ENCODE assay signal across 14 mouse cellular contexts in the genomic region with DNA sequence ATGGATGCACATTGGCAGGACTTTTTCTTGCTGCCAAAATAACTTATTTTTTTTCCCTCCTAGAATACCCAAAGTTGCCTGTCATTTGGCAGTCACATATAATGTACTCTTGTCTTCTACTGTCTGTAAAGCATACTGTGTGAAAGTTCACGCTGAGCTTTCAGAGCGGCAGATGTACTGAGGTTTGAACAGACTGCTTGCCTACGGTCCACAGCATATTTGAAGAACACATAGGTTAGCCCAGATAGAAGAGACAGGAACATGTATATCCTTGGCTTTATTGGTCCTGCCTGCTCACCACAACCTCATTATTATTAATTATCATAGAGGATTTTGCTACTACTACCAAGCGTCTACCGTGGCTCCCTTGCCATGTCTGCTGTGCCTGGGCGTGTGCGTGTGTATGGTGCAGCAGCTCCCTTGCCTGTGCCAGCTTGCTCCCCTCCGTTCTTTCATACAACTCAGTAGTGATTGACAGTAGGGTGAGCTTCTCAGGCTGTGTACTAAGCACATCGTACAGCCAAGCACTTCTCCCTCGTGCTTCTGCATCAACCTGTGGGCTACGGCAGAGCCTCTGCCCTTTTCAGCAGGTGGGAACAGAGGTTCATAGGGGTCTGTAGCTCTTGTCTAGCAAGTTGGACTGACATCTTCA.
DNase-seq lines count a peak whose midpoint lies in the region; ATAC-seq and TF ChIP-seq lines count a peak whose summit lies in the region.
"Had no signal": no experiment of that assay in that cellular context is flagged by ENCODE, and none has a peak within 500 bp of the region (broad histone marks: within the 10 kb centered on the region; RNA-seq: fewer than 3 reads in every experiment).

No protein-coding gene starts in this region.

- no peak overlapping the region for H3K9ac ChIP-seq in forebrain, embryonic 16.5 days (replicated peaks; ENCODE audit: low read depth, low read length)
- H3K9ac ChIP-seq: hindbrain, embryonic 13.5 days; neural tube, embryonic 13.5 days had no signal

- peak overlapping the region; percentile 16 for H3K4me3 ChIP-seq in megakaryocyte, embryonic 14.5 days (replicated peaks)
- no peak overlapping the region for H3K4me3 ChIP-seq in forebrain, embryonic 16.5 days (replicated peaks; ENCODE audit: low read length)
- H3K4me3 ChIP-seq in myocyte: no peak overlapping the region
- H3K4me3 ChIP-seq: hindbrain, embryonic 13.5 days; neural tube, embryonic 13.5 days had no signal

- no peak for ATAC-seq in megakaryocyte, adult 5-6 weeks (ENCODE audit: poor library complexity, severe bottlenecking)
- peak; percentile 51 for ATAC-seq in forebrain, embryonic 16.5 days
- ATAC-seq: inflammation-experienced regulatory T-cells, adult 6 months had no signal

- no peak overlapping the region for H3K27ac ChIP-seq in forebrain, embryonic 16.5 days (ENCODE audit: low read length)
- H3K27ac ChIP-seq: kidney, postnatal 0 days; neural tube, embryonic 13.5 days had no signal

- no peak overlapping the region for H3ac ChIP-seq in myocyte (ENCODE audit: control insufficient read depth, insufficient read length)

- peak overlapping the region; percentile 17; the same call in 1 of the 2 replicates for H3K4me2 ChIP-seq in forebrain, embryonic 16.5 days (ENCODE audit: low read length)
- H3K4me2 ChIP-seq in myocyte (ENCODE audit: low read depth): peak overlapping the region; percentile 75
- H3K4me2 ChIP-seq: heart, embryonic 11.5 days; hindbrain, embryonic 13.5 days; liver, embryonic 11.5 days; neural tube, embryonic 13.5 days had no signal

- no peaks in the 10 kb centered on the region for H3K27me3 ChIP-seq in megakaryocyte, embryonic 14.5 days (replicated peaks)
- H3K27me3 ChIP-seq in forebrain, embryonic 16.5 days (replicated peaks; ENCODE audit: control insufficient read depth, insufficient read depth, low read length): no peaks in the 10 kb centered on the region
- no peaks in the 10 kb centered on the region for H3K27me3 ChIP-seq in myocyte (ENCODE audit: control insufficient read depth, insufficient read depth, insufficient read length)
- H3K27me3 ChIP-seq: neural tube, embryonic 13.5 days had no signal

- H3K9me3 ChIP-seq in megakaryocyte, embryonic 14.5 days: no peaks in the 10 kb centered on the region
- no peaks in the 10 kb centered on the region for H3K9me3 ChIP-seq in forebrain, embryonic 16.5 days (ENCODE audit: control insufficient read depth, low read length)
- H3K9me3 ChIP-seq: hindbrain, embryonic 13.5 days; neural tube, embryonic 13.5 days had no signal

- TF ChIP-seq POLR2A in brain, embryonic 14.5 days (IDR thresholded peaks at IDR 0.05; ENCODE audit: borderline replicate concordance, extremely low read depth, insufficient read depth, insufficient read length, poor library complexity, severe bottlenecking): no peak
- no peak for TF ChIP-seq POLR2A in myocyte (IDR thresholded peaks at IDR 0.05; ENCODE audit: insufficient read length, low read depth)

- H3K36me3 ChIP-seq in megakaryocyte, embryonic 14.5 days (replicated peaks; ENCODE audit: low read length): peaks cover 22% of the 10 kb centered on the region
- H3K36me3 ChIP-seq in forebrain, embryonic 16.5 days (ENCODE audit: control insufficient read depth, insufficient read depth): no peaks in the 10 kb centered on the region
- H3K36me3 ChIP-seq in myocyte (ENCODE audit: control insufficient read depth, insufficient read depth): no peaks in the 10 kb centered on the region
- H3K36me3 ChIP-seq: hindbrain, embryonic 13.5 days; neural tube, embryonic 13.5 days had no signal

- no peak for TF ChIP-seq CTCF in brain, embryonic 14.5 days (IDR thresholded peaks at IDR 0.05; ENCODE audit: borderline replicate concordance, extremely low read depth, insufficient read depth, insufficient read length)

- peak; percentile 71 for DNase-seq in brain, embryonic 14.5 days (ENCODE audit: low read depth)
- no peak for DNase-seq in layer of hippocampus, adult 11-12 months (ENCODE audit: low spot score)
- no peak for DNase-seq in kidney, postnatal 4 days
- DNase-seq: thymus, postnatal 25 days had no signal

- H3K79me2 ChIP-seq in myocyte (ENCODE audit: control insufficient read depth, insufficient read depth): no peaks in the 10 kb centered on the region

- peaks cover 29% of the 10 kb centered on the region for H3K4me1 ChIP-seq in megakaryocyte, embryonic 14.5 days
- H3K4me1 ChIP-seq in forebrain, embryonic 16.5 days (replicated peaks; ENCODE audit: control insufficient read depth, insufficient read depth, low read length): peaks cover 27% of the 10 kb centered on the region

- WGBS in forebrain, embryonic 16.5 days: 24% methylated on average over 11 of the region's 11 CpGs

TF ChIP-seq in myocyte, 11 proteins besides CTCF, POLR2A, EP300 and RAD21:
- TF ChIP-seq CEBPB (IDR thresholded peaks at IDR 0.05; ENCODE audit: insufficient read depth, poor library complexity, severe bottlenecking): no peak
TF ChIP-seq in myocyte: peak in this region for 0.
